Mouse (Mus musculus): ENCODE measurements around the gene Ptgfrn. TPM values are rescaled to one million over a fixed set of nuclear protein-coding genes. Genes with fewer than 3 reads are reported as not detected.

The Ptgfrn gene
- total and polyA plus RNA-seq, 3 experiments: not detected

GRCm38 (mm10) chr3:101012131-101012571 is 97.9 kb downstream of the Ptgfrn start:
- Histone ChIP-seq H3K36me3 (ENCODE audit: control insufficient read depth in 1 of 2, insufficient read depth in 2 of 2, low read length in 2 of 2) (peaks cover 0 to 4% of the 10 kb centered on the region in 2 experiments; a peak in 2 of 4 replicates), H3K79me2 (ENCODE audit: control insufficient read depth, insufficient read depth, low read length, poor library complexity) (no peaks in the 10 kb centered on the region), H3K9ac (ENCODE audit: control insufficient read depth, low read depth, low read length, poor library complexity, severe bottlenecking) (no peak overlapping the region), H3K4me3 (ENCODE audit: control insufficient read depth in 1 of 2, insufficient read depth in 1 of 2, low read depth in 2 of 2, low read length in 2 of 2) (no peak overlapping the region), H3K4me1 (ENCODE audit: control insufficient read depth in 1 of 2, insufficient read depth in 2 of 2, low read length in 2 of 2) (peaks cover 0 to 5% of the 10 kb centered on the region in 2 experiments; a peak in 1 of 4 replicates), H3K27me3 (ENCODE audit: control insufficient read depth in 1 of 2, insufficient read depth in 2 of 2, low read length in 2 of 2) (no peaks in the 10 kb centered on the region), H3K27ac (ENCODE audit: control insufficient read depth, low read depth, low read length) (no peak overlapping the region), H3K9me3 (replicated peaks; ENCODE audit: insufficient read depth, low read length) (no peaks in the 10 kb centered on the region)
- TF ChIP-seq SMC3 (IDR thresholded peaks at IDR 0.05; ENCODE audit: low read depth, low read length) (no peak), POLR2A (IDR thresholded peaks at IDR 0.05; ENCODE audit: control insufficient read depth in 1 of 2, insufficient read depth in 1 of 2, low read depth in 1 of 2, low read length in 2 of 2, poor library complexity in 1 of 2) (no peak), KAT2A (conservative IDR thresholded peaks at IDR 0.05; ENCODE audit: low read depth, low read length) (no peak), MYC (IDR thresholded peaks at IDR 0.05; ENCODE audit: low read depth, low read length) (no peak), SIN3A (IDR thresholded peaks at IDR 0.05; ENCODE audit: low read length) (no peak), GABPA (IDR thresholded peaks at IDR 0.05; ENCODE audit: low read depth, low read length) (no peak), NRF1 (IDR thresholded peaks at IDR 0.05; ENCODE audit: insufficient read depth, low read depth, low read length, poor library complexity, severe bottlenecking) (no peak), MXI1 (IDR thresholded peaks at IDR 0.05; ENCODE audit: low read depth, low read length) (no peak), GATA1 (IDR thresholded peaks at IDR 0.05; ENCODE audit: low read depth, low read length) (no peak), TBP (IDR thresholded peaks at IDR 0.05; ENCODE audit: low read depth, low read length) (no peak), TAL1 (IDR thresholded peaks at IDR 0.05; ENCODE audit: low read length) (no peak), E2F4 (IDR thresholded peaks at IDR 0.05; ENCODE audit: borderline replicate concordance, low read depth, low read length) (no peak), ZNF384 (IDR thresholded peaks at IDR 0.05; ENCODE audit: low read depth, low read length) (no peak), USF2 (IDR thresholded peaks at IDR 0.05; ENCODE audit: borderline replicate concordance in 1 of 2, insufficient read depth in 1 of 2, low read depth in 1 of 2, low read length in 2 of 2) (no peak), ZMIZ1 (IDR thresholded peaks at IDR 0.05; ENCODE audit: low read depth, low read length) (no peak)
- DNase-seq (ENCODE audit: low read depth, low spot score): no peak

GRCm38 (mm10) chr3:101011203-101011600 is 98.9 kb downstream of the Ptgfrn start:
- Histone ChIP-seq H3K9ac (ENCODE audit: control insufficient read depth, low read depth, low read length, poor library complexity, severe bottlenecking) (no peak overlapping the region), H3K9me3 (replicated peaks; ENCODE audit: insufficient read depth, low read length) (no peaks in the 10 kb centered on the region), H3K27ac (ENCODE audit: control insufficient read depth, low read depth, low read length) (no peak overlapping the region), H3K27me3 (ENCODE audit: control insufficient read depth in 1 of 2, insufficient read depth in 2 of 2, low read length in 2 of 2) (no peaks in the 10 kb centered on the region), H3K4me3 (ENCODE audit: control insufficient read depth in 1 of 2, insufficient read depth in 1 of 2, low read depth in 2 of 2, low read length in 2 of 2) (no peak overlapping the region), H3K79me2 (ENCODE audit: control insufficient read depth, insufficient read depth, low read length, poor library complexity) (no peaks in the 10 kb centered on the region), H3K4me1 (ENCODE audit: control insufficient read depth in 1 of 2, insufficient read depth in 2 of 2, low read length in 2 of 2) (peaks cover 0 to 5% of the 10 kb centered on the region in 2 experiments; a peak in 1 of 4 replicates), H3K36me3 (ENCODE audit: control insufficient read depth in 1 of 2, insufficient read depth in 2 of 2, low read length in 2 of 2) (peaks cover 0 to 6% of the 10 kb centered on the region in 2 experiments; a peak in 2 of 4 replicates)
- TF ChIP-seq MYB (IDR thresholded peaks at IDR 0.05; ENCODE audit: low read depth, low read length): no peak
- TF ChIP-seq MEF2A (IDR thresholded peaks at IDR 0.05; ENCODE audit: extremely low read depth, insufficient replicate concordance, low read depth, low read length, poor library complexity, severe bottlenecking): no peak
- TF ChIP-seq JUND (IDR thresholded peaks at IDR 0.05; ENCODE audit: low read depth, low read length): no peak
- no peak for TF ChIP-seq GABPA (IDR thresholded peaks at IDR 0.05; ENCODE audit: low read depth, low read length)
- no peak for TF ChIP-seq SMC3 (IDR thresholded peaks at IDR 0.05; ENCODE audit: low read depth, low read length)
- TF ChIP-seq CHD2 (IDR thresholded peaks at IDR 0.05; ENCODE audit: low read length): no peak
- no peak for TF ChIP-seq ELF1 (IDR thresholded peaks at IDR 0.05; ENCODE audit: low read depth, low read length)
- TF ChIP-seq E2F4 (IDR thresholded peaks at IDR 0.05; ENCODE audit: borderline replicate concordance, low read depth, low read length): no peak
- TF ChIP-seq GATA1 (IDR thresholded peaks at IDR 0.05; ENCODE audit: low read depth, low read length): no peak
- no peak for TF ChIP-seq POLR2AphosphoS5 (IDR thresholded peaks at IDR 0.05; ENCODE audit: borderline replicate concordance, low read depth, low read length)
- TF ChIP-seq POLR2A (IDR thresholded peaks at IDR 0.05; ENCODE audit: control insufficient read depth in 1 of 2, insufficient read depth in 1 of 2, low read depth in 1 of 2, low read length in 2 of 2, poor library complexity in 1 of 2): no peak
- no peak for TF ChIP-seq USF2 (IDR thresholded peaks at IDR 0.05; ENCODE audit: borderline replicate concordance in 1 of 2, insufficient read depth in 1 of 2, low read depth in 1 of 2, low read length in 2 of 2)
- TF ChIP-seq UBTF (IDR thresholded peaks at IDR 0.05; ENCODE audit: borderline replicate concordance, insufficient read depth, low read depth, low read length): no peak
- TF ChIP-seq RCOR1 (IDR thresholded peaks at IDR 0.05; ENCODE audit: low read depth, low read length): no peak
- TF ChIP-seq ZC3H11A (IDR thresholded peaks at IDR 0.05; ENCODE audit: low read depth, low read length): no peak
- TF ChIP-seq POLR2AphosphoS2 (IDR thresholded peaks at IDR 0.05; ENCODE audit: low read length): no peak
- no peak for TF ChIP-seq EP300 (IDR thresholded peaks at IDR 0.05; ENCODE audit: low read depth in 1 of 2, low read length in 2 of 2)
- no peak for DNase-seq (ENCODE audit: low read depth, low spot score)
